Mouse (Mus musculus): ENCODE results near the gene Lhx2. TPM values are rescaled to one million over a fixed set of nuclear protein-coding genes. Genes with fewer than 3 reads are reported as not detected.

Lhx2 gene
- total RNA-seq, 2 experiments from 2014 or later, result 76.7 to 79.0 TPM

- intact Hi-C loops (cut with DNase I), result no loop called here
- DNase-seq (ENCODE audit: low spot score in 2 of 2), result no peak
These were observed 5.6 kb downstream of the Lhx2 start for GRCm38 (mm10) chr2:38344727-38345126.

DNA sequence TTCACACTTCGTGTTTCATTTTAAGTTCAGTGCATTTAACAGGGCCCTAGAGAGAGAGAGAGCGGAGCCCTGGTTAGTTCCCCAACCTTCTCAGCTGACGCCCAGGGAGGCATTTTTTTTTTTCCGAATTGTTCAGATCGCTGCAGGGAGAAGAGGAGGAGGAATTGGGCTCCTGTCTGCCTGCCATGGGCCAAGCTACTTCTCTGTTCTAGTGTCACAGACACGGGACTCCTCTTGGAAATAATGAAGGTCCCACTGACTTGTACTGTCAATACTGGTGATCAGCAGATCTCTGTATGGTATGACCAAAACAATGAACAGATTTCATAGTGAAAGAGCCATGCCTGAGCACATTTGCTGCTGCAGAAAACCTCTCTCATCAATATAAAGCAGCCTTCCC, 7.3 kb downstream of the Lhx2 start:
- intact Hi-C loops (cut with DNase I), result no loop called here
- no peak for DNase-seq (ENCODE audit: low spot score in 2 of 2)

GRCm38 (mm10) chr2:38346881-38347764, 8.0 kb downstream of the Lhx2 start:
- intact Hi-C loops (cut with DNase I), result no loop called here
- peak in 1 of 2 experiments; percentile 26 for DNase-seq (ENCODE audit: low spot score in 2 of 2)

- intact Hi-C loops (cut with DNase I), result no loop called here
- DNase-seq (ENCODE audit: low spot score in 2 of 2), result peak; percentile 47 to 59
These were observed 8.9 kb downstream of the Lhx2 start for GRCm38 (mm10) chr2:38347811-38348551.

GRCm38 (mm10) chr2:38348660-38349420, 9.8 kb downstream of the Lhx2 start:
- intact Hi-C loops (cut with DNase I), result no loop called here
- no peak for DNase-seq (ENCODE audit: low spot score in 2 of 2)

- no peak for DNase-seq (ENCODE audit: low spot score in 2 of 2)
- intact Hi-C loops (cut with DNase I), result no loop called here
These were observed 10.6 kb downstream of the Lhx2 start for GRCm38 (mm10) chr2:38349447-38350350.

DNA sequence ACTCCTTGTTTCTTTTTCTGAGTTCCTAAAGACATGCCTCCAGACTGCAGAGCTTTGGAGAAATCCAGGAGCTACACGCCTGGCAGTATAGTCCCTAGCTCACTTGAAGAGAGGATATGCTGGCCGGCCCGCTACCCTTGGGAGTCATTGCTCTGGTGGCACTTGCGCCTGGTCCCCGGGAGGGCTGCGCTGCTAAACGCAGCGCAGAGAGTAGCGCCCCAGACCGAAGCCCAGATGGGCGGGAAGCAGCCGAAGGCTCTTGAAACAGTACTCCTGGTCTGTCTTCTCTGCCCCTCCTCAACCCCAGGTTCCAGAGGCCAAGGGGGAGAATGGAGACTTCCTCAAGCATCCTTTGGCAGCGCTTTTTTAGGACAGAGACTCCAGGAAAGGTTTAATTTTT, 11.3 kb downstream of the Lhx2 start:
- intact Hi-C loops (cut with DNase I), result no loop called here
- DNase-seq (ENCODE audit: low spot score in 2 of 2), result no peak

DNA sequence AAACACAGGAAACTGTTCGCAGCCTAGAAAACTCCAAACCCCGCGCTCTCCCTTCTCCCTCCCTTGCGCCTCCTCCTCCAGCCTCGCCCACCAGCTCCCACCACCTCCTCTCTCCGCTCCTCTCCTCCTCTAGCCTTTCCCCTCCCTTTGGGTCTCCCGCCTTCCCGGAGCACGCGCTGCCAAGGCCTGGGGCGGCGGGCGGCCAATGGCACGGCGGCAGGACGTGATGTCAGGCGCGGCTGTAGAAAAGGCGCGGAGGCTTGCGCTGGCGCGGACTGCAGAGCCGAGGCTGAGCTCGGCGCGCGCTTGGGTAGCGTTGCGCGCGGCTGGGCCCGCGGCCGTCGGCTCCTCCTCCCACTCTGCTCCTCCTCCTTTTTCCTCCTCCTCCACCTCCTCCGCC, 11.7 kb downstream of the Lhx2 start:
- intact Hi-C loops (cut with DNase I), result no loop called here
- DNase-seq (ENCODE audit: low spot score in 2 of 2), result peak; percentile 88 to 93

DNA sequence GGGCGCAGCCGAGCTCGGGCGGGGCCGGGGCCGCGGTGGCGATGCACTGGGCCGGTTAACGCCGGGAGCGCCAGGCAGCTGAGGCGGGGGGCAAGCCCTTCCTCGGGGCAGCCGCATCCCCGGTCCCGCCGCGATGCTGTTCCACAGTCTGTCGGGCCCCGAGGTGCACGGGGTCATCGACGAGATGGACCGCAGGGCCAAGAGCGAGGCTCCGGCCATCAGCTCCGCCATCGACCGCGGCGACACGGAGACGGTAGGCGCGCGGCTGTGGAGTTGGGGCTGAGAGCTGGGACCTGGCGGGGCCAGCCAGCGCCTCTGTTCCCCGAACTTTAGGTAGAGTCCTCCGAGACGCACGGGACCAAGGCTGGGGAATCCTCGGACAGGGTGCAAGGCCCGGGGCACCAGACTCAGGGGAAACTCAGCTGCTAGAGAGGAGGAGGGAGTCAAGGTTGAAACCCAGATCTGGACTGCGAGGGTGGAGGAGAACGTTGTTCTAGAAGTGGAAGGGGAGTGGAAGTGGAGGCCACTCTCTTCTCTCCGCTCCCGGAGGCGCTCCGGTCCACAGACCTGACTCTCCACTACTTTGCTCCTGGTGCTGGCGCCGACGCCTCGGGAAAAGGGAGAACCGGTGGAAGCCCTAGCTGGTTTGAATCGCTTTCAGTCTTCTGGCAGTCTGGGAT, 12.7 kb downstream of the Lhx2 start:
- intact Hi-C loops (cut with DNase I), result no loop called here
- DNase-seq (ENCODE audit: low spot score in 2 of 2), result no peak

GRCm38 (mm10) chr2:38352321-38353007, 13.4 kb downstream of the Lhx2 start:
- intact Hi-C loops (cut with DNase I), result no loop called here
- DNase-seq (ENCODE audit: low spot score in 2 of 2), result no peak

DNA sequence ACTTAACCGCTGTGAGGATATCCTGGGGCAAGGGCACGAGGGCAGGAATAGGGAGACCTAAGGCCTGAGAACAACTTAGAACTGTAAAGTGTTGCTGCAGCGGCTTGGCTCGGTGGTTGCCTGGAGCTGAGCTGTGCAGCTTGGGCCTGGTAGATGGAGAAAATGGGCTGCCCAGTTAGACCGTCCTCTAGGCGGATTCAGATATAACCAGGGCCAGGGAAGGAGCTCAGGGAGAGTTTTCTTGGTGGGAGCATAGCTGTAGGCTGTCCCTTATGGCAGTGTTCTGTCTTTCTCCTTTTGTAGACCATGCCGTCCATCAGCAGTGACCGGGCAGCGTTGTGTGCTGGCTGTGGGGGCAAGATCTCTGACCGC, 13.9 kb downstream of the Lhx2 start:
- DNase-seq (ENCODE audit: low spot score in 2 of 2), result no peak
- intact Hi-C loops (cut with DNase I), result no loop called here

GRCm38 (mm10) chr2:38353664-38354063, 14.6 kb downstream of the Lhx2 start:
- no peak for DNase-seq (ENCODE audit: low spot score in 2 of 2)

GRCm38 (mm10) chr2:38354179-38354716, 15.2 kb downstream of the Lhx2 start:
- intact Hi-C loops (cut with DNase I), result no loop called here
- DNase-seq (ENCODE audit: low spot score in 2 of 2), result no peak

More at GRCm38 (mm10) chr2:38353664-38354063, 14.6 kb downstream of the Lhx2 start:
- intact Hi-C loops (cut with DNase I), result no loop called here

GRCm38 (mm10) chr2:38354717-38355510, 15.8 kb downstream of the Lhx2 start:
- intact Hi-C loops (cut with DNase I), result no loop called here
- DNase-seq (ENCODE audit: low spot score in 2 of 2), result no peak

- no peak for DNase-seq (ENCODE audit: low spot score in 2 of 2)
- intact Hi-C loops (cut with DNase I), result no loop called here
These were observed 16.8 kb downstream of the Lhx2 start for GRCm38 (mm10) chr2:38355731-38356427.

GRCm38 (mm10) chr2:38356428-38357260, 17.6 kb downstream of the Lhx2 start:
- DNase-seq (ENCODE audit: low spot score in 2 of 2), result no peak
- intact Hi-C loops (cut with DNase I), result no loop called here

All from left cerebral cortex, postnatal 36 days (tissue).